Comparison of ENCODE assay signal across 13 mouse cellular contexts in the genomic region with DNA sequence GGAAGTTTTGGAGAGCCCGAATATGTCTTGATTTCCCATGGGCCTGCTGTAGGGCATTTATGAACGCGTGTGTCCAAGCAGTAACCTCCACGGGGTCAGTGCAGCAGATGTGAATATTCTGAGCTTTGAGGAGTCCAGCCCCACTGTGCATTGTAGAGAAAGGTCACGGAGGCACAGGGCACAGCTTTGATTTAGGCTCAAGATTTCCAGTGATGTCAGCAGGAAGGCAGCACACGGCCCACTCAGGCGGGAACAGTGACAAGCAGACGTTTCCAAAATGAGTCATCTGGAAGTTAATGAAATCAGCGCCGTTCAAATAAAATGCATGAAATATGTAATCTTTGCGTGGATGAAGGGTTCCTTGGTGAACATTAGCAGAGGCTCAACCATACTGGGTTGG. TPM values are rescaled to one million over a fixed set of nuclear protein-coding genes. Genes with fewer than 3 reads are reported as not detected.
DNase-seq lines count a peak whose midpoint lies in the region.
"Had no signal": no experiment of that assay in that cellular context is flagged by ENCODE, and none has a peak within 500 bp of the region (broad histone marks: within the 10 kb centered on the region; RNA-seq: fewer than 3 reads in every experiment).

No protein-coding gene starts in this region.

- H3K36me3 ChIP-seq in limb, embryonic 10.5 days, result no peaks in the 10 kb centered on the region
- H3K36me3 ChIP-seq: forebrain, embryonic 15.5 days; lung, embryonic 15.5 days; midbrain, embryonic 15.5 days had no signal

- DNase-seq in adrenal gland, adult 8-10 months, result peak; percentile 41
- no peak for DNase-seq in adrenal gland, postnatal 25 days
- DNase-seq in layer of hippocampus, adult 11-12 months (ENCODE audit: low spot score), result peak; percentile 32
- DNase-seq in layer of hippocampus, adult 9-10 months (ENCODE audit: low spot score), result no peak
- DNase-seq in adrenal gland, postnatal 10 days, result peak; percentile 40
- DNase-seq in limb, embryonic 10.5 days (ENCODE audit: low spot score), result no peak
- no peak for DNase-seq in spleen, postnatal 36 days (ENCODE audit: low spot score in 2 of 2)
- DNase-seq in neural tube, embryonic 10.5 days (ENCODE audit: extremely low spot score, low spot score), result no peak
- DNase-seq: cerebellum, adult 9-11 months; kidney, adult 9 months had no signal

- H3K4me3 ChIP-seq in limb, embryonic 10.5 days, result no peak overlapping the region
- H3K4me3 ChIP-seq: forebrain, embryonic 15.5 days; lung, embryonic 15.5 days; midbrain, embryonic 15.5 days had no signal

- H3K9me3 ChIP-seq in limb, embryonic 10.5 days (replicated peaks), result no peaks in the 10 kb centered on the region
- H3K9me3 ChIP-seq: forebrain, embryonic 15.5 days; lung, embryonic 15.5 days; midbrain, embryonic 15.5 days had no signal

- H3K27me3 ChIP-seq in limb, embryonic 10.5 days (ENCODE audit: low read depth, poor library complexity, severe bottlenecking), result no peaks in the 10 kb centered on the region
- H3K27me3 ChIP-seq: forebrain, embryonic 15.5 days; lung, embryonic 15.5 days; midbrain, embryonic 15.5 days had no signal

- 70% methylated on average over 11 of the region's 11 CpGs for WGBS in limb, embryonic 10.5 days

- H3K27ac ChIP-seq in limb, embryonic 10.5 days, result peak overlapping the region; percentile 58
- H3K27ac ChIP-seq: forebrain, embryonic 15.5 days; lung, embryonic 15.5 days; midbrain, embryonic 15.5 days had no signal

- H3K4me1 ChIP-seq in limb, embryonic 10.5 days, result peaks cover 9% of the 10 kb centered on the region
- H3K4me1 ChIP-seq: forebrain, embryonic 15.5 days; midbrain, embryonic 15.5 days had no signal

RNA-seq across cellular contexts. Expression of a gene that starts 40.5 kb away (rescaled TPM):
- 100 to 1,000 TPM; 136 to 169 (median 139) TPM for total RNA-seq in adrenal gland, adult 8-10 months (2022)
- 132 and 158 TPM in 2 replicates for total RNA-seq in adrenal gland, postnatal 25 days (2021)
- total RNA-seq in adrenal gland, postnatal 10 days (2021), result 10 to 100 TPM; 87.7 to 92.0 TPM
- polyA plus RNA-seq in limb, embryonic 10.5 days (2016; fragmentation: Nextera tagmentation; extraction: Ambion mirVana), result 26.5 and 33.3 TPM in 2 replicates

Comparison
In these comparisons a context has a peak if more than half of its experiments do, and no peak if none do; other contexts are left out.
1. DNase-seq: peak in adrenal gland, adult 8-10 months (single experiment), layer of hippocampus, adult 11-12 months (single experiment) and adrenal gland, postnatal 10 days (single experiment); none in adrenal gland, postnatal 25 days (single experiment), layer of hippocampus, adult 9-10 months (single experiment), limb, embryonic 10.5 days (single experiment), spleen, postnatal 36 days (0 of 2) and neural tube, embryonic 10.5 days (single experiment).